Mouse (Mus musculus) left cerebral cortex, postnatal 10 days (tissue): ENCODE data around the gene Zfp277. TPM values are rescaled to one million over a fixed set of nuclear protein-coding genes. Genes with fewer than 3 reads are reported as not detected.

ENCODE experiments used
- DNase-seq, 2 experiments: peaks; one replicate each; pipeline ENCODE4 v3.0.0; 2021 to 2022; ENCODE audit warnings: low spot score in 2 of 2, mixed read lengths in 1 of 2; ENCODE audit errors: extremely low spot score in 1 of 2
- intact Hi-C: fragments of 180-260 bp; cut with DNase I; formaldehyde crosslinking; loops from one replicate; pipeline ENCODE4 v1.15.1; 2025
- total RNA-seq, 2 experiments: library from RNA; stranded (reverse); gene quantifications; 2 replicates each; pipeline ENCODE4 v1.2.3; 2021

Gene Zfp277
- total RNA-seq, 2 experiments from 2014 or later, result 22.8 to 25.0 TPM

GRCm38 (mm10) chr12:40280596-40281325 lies 164.9 kb downstream of the Zfp277 start:
- no peak for DNase-seq
- intact Hi-C loops, result no loop called here

DNA sequence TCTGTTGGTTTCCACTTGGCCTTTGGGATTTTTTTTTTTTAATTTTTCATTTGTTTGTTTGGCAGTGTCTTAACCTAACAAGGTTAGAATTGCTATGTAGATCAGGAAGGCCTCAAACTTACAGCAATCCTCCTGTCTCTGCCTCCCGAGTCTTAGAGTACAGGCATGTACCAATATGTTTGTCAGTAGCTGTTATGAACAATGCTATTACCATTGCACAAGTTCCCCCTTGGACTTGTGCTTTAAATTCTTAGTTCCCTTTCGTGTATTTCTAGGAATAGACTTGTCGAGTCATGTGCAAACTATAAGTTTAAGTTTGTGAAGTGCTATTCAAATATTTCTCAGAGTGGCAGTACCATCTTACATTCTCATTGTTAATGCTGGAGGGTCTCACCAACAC lies 168.1 kb downstream of the Zfp277 start:
- intact Hi-C loops, result no loop called here
- no peak for DNase-seq

DNA sequence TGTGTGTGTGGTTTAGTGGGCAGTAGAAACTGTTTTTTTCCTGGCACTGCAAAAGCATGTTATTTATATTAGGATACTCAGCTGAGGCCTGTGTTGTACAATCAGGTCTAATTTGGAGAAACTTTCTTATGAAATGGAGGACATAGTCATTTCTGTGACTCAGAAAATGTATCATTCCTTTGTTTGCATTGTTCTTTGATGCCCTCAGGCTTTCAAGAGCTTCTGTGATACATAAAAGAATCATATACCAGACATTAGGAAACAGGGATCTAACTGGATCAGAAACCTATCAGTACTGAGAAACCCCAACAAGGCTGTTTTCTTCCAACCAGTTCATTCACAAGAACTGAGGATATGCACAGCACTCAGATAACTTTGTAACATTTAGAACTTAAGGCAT lies 170.8 kb downstream of the Zfp277 start:
- no peak for DNase-seq
- intact Hi-C loops, result no loop called here

DNA sequence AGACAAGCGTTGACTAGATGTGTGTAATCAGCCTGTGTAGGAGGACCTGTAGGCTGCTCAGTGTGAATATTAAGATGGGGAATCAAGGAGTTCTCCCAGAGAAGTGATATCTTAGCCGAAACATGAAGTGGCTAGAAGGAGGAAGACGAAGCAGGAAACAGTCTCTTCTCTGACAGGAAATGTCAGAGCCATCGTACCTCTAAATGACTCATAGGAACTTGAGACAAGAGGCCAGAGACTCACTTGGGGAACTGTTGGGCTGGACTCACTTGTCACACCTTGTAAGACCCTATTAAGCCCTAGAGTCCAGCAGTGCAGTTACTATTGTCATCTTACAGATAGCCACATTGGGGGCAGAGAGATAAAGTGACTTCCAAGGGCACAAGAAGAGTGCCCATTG lies 172.4 kb downstream of the Zfp277 start:
- intact Hi-C loops, result no loop called here
- DNase-seq, result no peak

DNA sequence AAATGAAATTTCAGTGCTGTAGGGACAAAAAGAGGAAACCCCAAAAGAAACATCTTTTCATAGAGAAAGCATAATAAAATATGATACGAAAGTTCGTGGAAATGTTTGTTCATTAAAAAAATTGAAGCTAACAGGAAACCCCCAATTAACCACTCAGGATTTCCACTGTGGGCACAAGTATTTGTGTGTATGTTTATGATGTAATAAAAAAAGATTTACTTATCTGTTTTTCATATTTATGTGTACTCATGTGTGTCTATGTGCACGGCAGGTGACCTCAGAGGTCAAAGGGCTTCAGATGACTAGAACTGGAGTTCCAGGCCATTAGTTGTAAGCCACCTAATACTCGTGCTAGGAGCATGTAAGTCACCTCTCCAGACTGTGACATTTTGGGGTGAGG lies 173.0 kb downstream of the Zfp277 start:
- no peak for DNase-seq
- intact Hi-C loops, result no loop called here

GRCm38 (mm10) chr12:40268313-40268712 lies 177.4 kb downstream of the Zfp277 start:
- no peak for DNase-seq
- intact Hi-C loops, result no loop called here

Other genes with a start within 250 kb of the Zfp277 start
- gene Lsmem1, start 246.4 kb downstream of the Zfp277 start, total RNA-seq, result 1 to 10 TPM in 1 of 2 experiments, under 1 TPM in 1; 0.92 to 1.7 TPM
- 100 to 1,000 TPM in 1 of 2 experiments, 10 to 100 TPM in 1; 89.8 to 108 TPM for gene Ifrd1, start 197.4 kb downstream of the Zfp277 start, total RNA-seq
- 10 to 100 TPM; 69.4 to 69.7 TPM for gene Dock4, start 50 bp upstream of the Zfp277 start, total RNA-seq